Mouse (Mus musculus): ENCODE results near the gene Atg7. TPM values are rescaled to one million over a fixed set of nuclear protein-coding genes. Genes with fewer than 3 reads are reported as not detected.
A peak's percentile ranks its signal among the peaks of the same experiment; 100 is the strongest.

Atg7 gene
- total and polyA plus RNA-seq, 2 experiments from 2014 or later: 16.6 to 17.5 TPM

DNA sequence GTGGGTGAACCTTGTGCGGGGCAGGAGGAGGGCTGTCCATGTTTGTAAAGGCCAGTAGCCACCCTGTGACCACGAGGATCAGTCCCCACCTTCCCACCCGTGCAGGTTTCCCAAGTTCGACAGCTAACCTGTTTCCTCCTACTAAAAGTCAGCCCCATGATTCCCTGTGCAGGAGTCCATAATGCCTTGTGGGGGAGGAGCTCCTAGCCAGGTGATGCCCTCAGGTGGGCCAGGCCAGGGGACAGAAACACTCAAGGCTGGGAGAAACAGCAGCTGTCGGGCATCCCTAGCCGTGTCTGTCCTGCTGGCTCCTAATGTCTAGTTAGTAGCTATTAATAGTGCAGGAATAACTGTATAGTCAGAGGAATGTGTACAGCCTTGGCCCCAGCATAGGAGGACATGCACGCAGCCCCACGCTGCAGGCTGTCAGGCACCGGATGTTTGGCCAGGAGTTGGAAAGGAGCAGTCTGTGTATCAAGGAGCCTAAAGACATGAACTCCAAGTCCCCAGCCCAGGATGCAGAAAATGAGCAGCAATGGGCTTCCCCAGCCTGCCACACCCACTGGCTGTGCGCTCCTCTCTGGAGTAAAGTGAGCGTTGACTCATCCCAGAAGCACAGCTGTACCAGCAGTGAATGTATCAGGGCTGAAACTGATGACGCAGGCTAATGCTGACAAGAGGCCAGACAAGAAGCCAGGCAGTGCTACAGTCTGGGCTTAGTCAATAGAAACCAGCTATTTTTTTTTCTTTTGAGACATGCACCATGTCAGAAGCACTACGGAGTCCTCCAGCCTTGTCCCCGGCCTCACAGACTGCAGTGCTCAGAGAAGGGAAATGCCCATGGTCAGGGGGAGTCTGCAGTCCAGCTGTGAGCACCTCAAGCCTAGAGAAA is 218.0 kb downstream of the Atg7 start:
- H3K9ac ChIP-seq (replicated peaks; ENCODE audit: low read length): peak overlapping the region; percentile 9; the same call in 1 of the 2 replicates
- no peak for TF ChIP-seq CTCF (IDR thresholded peaks at IDR 0.05; ENCODE audit: low read depth)

DNA sequence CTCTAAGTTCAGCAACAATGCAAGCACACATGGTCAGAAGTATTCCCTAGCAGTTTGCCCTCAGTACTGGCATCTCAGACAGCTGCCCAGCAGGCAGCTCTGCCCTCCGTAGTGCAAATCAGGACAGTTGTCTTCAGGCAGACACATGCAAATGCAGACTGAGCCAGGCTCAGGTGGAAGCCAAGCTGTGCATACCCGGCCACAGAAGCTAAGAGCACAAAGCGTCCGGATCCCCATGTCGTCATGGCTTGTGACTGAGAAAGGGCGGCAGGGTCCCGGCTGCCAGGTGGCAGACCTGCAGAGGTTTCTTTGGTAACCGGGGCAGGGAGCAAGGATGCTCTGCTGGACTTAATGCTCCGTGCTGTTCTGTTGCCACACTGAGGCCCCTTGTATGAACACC is 218.7 kb downstream of the Atg7 start:
- H3K4me3 ChIP-seq (ENCODE audit: low read length): no peak overlapping the region
- DNase-seq (ENCODE audit: low spot score) (no peak), ATAC-seq (no peak)
- peak overlapping the region; percentile 56; the same call in 1 of the 2 replicates for H3K27ac ChIP-seq
- no peaks in the 10 kb centered on the region for H3K27me3 ChIP-seq (ENCODE audit: insufficient read depth, low read length)
- H3K9ac ChIP-seq (replicated peaks; ENCODE audit: low read length): peak overlapping the region; percentile 9; the same call in 1 of the 2 replicates
- no peaks in the 10 kb centered on the region for H3K9me3 ChIP-seq (ENCODE audit: low read length)
- H3K4me2 ChIP-seq (ENCODE audit: low read depth, low read length): no peak overlapping the region
- 34% methylated on average over 9 of the region's 9 CpGs for whole genome bisulfite sequencing
- H3K4me1 ChIP-seq (ENCODE audit: insufficient read depth, low read length): peaks cover 10% of the 10 kb centered on the region; the same call in 1 of the 2 replicates
- no peak for TF ChIP-seq CTCF (IDR thresholded peaks at IDR 0.05; ENCODE audit: low read depth)
- H3K36me3 ChIP-seq (ENCODE audit: insufficient read depth, low read length): peaks cover 19% of the 10 kb centered on the region; the same call in 1 of the 2 replicates

More for the DNA sequence above, 218.0 kb downstream of the Atg7 start:
- ATAC-seq: no peak
- no peak for DNase-seq (ENCODE audit: low spot score)
- Histone ChIP-seq H3K27me3 (ENCODE audit: insufficient read depth, low read length) (no peaks in the 10 kb centered on the region), H3K36me3 (ENCODE audit: insufficient read depth, low read length) (peaks cover 19% of the 10 kb centered on the region; the same call in 1 of the 2 replicates), H3K4me2 (ENCODE audit: low read depth, low read length) (no peak overlapping the region), H3K9me3 (ENCODE audit: low read length) (no peaks in the 10 kb centered on the region), H3K4me1 (ENCODE audit: insufficient read depth, low read length) (peaks cover 6% of the 10 kb centered on the region; the same call in 1 of the 2 replicates), H3K27ac (peak overlapping the region; percentile 56; the same call in 1 of the 2 replicates), H3K4me3 (ENCODE audit: low read length) (no peak overlapping the region)
- WGBS: 72% methylated on average over 14 of the region's 14 CpGs

DNA sequence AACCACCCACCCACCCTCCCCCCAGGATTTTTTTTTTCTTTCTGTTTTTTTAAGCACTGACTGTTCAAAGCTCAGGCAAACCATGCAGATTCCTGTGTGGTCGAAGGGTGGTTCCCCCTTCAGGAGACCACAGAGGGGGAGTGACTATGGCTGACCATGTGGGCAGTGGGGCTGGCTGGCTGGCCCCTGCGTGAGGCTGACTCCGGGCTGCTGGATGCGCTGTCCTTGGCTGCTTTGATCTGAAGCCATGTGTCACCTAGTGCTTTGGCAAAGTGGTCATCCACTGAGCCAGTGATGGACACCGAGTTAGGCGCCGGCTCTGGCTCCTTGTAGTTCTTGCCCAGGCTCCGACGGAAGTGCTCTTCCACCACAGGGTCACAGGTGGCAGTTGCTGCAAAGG is 219.1 kb downstream of the Atg7 start:
- no peak for TF ChIP-seq CTCF (IDR thresholded peaks at IDR 0.05; ENCODE audit: low read depth)
- Histone ChIP-seq H3K4me1 (ENCODE audit: insufficient read depth, low read length) (peaks cover 13% of the 10 kb centered on the region; the same call in 1 of the 2 replicates), H3K4me3 (ENCODE audit: low read length) (no peak overlapping the region), H3K9me3 (ENCODE audit: low read length) (no peaks in the 10 kb centered on the region), H3K9ac (replicated peaks; ENCODE audit: low read length) (no peak overlapping the region), H3K36me3 (ENCODE audit: insufficient read depth, low read length) (peaks cover 19% of the 10 kb centered on the region; the same call in 1 of the 2 replicates), H3K27me3 (ENCODE audit: insufficient read depth, low read length) (no peaks in the 10 kb centered on the region), H3K27ac (no peak overlapping the region; the same call in 1 of the 2 replicates), H3K4me2 (ENCODE audit: low read depth, low read length) (no peak overlapping the region)
- WGBS: 49% methylated on average over 9 of the region's 9 CpGs
- no peak for DNase-seq (ENCODE audit: low spot score)
- no peak for ATAC-seq

DNA sequence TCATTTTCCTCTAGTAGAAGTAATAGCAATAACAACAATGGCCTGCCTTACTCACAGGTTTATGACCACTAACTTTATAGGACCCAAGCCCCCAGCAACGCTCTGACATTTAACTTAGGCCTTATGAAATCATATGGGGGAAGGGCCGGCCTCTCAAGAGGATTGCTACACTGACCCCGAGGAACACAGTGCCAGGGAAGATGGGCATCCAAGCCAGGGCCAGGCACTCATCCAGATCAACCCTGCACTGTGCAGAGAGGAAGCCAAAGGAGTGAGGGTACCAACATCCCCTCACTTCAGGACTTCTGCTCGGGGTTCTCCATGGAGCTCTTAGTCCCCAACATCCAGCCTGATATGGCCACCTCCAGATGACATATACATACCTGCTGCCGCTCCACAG is 220.6 kb downstream of the Atg7 start:
- Histone ChIP-seq H3K4me2 (ENCODE audit: low read depth, low read length) (no peak overlapping the region), H3K4me3 (ENCODE audit: low read length) (no peak overlapping the region), H3K27me3 (ENCODE audit: insufficient read depth, low read length) (no peaks in the 10 kb centered on the region), H3K27ac (no peak overlapping the region), H3K4me1 (ENCODE audit: insufficient read depth, low read length) (peaks cover 13% of the 10 kb centered on the region; the same call in 1 of the 2 replicates), H3K9ac (replicated peaks; ENCODE audit: low read length) (no peak overlapping the region), H3K9me3 (ENCODE audit: low read length) (no peaks in the 10 kb centered on the region), H3K36me3 (ENCODE audit: insufficient read depth, low read length) (peaks cover 19% of the 10 kb centered on the region; the same call in 1 of the 2 replicates)
- WGBS: 73% methylated on average over 5 of the region's 5 CpGs
- TF ChIP-seq CTCF (IDR thresholded peaks at IDR 0.05; ENCODE audit: low read depth): no peak
- ATAC-seq (no peak), DNase-seq (ENCODE audit: low spot score) (no peak)

- WGBS: 64% methylated on average over 8 of the region's 8 CpGs
- H3K4me2 ChIP-seq (ENCODE audit: low read depth, low read length): no peak overlapping the region
- peaks cover 19% of the 10 kb centered on the region; the same call in 1 of the 2 replicates for H3K36me3 ChIP-seq (ENCODE audit: insufficient read depth, low read length)
- H3K9ac ChIP-seq (replicated peaks; ENCODE audit: low read length): no peak overlapping the region
- no peaks in the 10 kb centered on the region for H3K9me3 ChIP-seq (ENCODE audit: low read length)
- DNase-seq (ENCODE audit: low spot score) (no peak), ATAC-seq (no peak)
- no peak overlapping the region for H3K4me3 ChIP-seq (ENCODE audit: low read length)
- H3K4me1 ChIP-seq (ENCODE audit: insufficient read depth, low read length): peaks cover 15% of the 10 kb centered on the region
- no peak overlapping the region for H3K27ac ChIP-seq
- no peak for TF ChIP-seq CTCF (IDR thresholded peaks at IDR 0.05; ENCODE audit: low read depth)
- H3K27me3 ChIP-seq (ENCODE audit: insufficient read depth, low read length): no peaks in the 10 kb centered on the region
These were observed 221.5 kb downstream of the Atg7 start for GRCm38 (mm10) chr6:114864421-114864820.

DNA sequence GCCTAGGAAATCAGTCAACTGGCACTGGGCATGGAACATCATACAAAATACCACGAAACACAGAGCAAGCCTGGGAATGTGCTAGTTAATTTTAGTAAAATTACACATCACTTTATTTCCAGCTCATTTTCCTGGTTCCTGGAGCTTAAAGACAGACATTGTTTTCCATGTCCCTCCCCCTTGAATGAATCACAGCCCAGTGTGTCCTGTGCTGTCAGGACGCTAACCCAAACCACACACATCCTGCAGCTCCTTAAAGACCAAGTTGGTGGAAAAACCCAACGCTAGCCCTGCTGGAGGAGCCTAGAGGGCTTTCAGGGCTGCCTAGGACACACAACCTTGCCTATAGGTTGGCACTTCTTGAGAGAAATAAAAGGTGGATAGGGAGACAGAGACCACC is 223.2 kb downstream of the Atg7 start:
- Histone ChIP-seq H3K9me3 (ENCODE audit: low read length) (no peaks in the 10 kb centered on the region), H3K27me3 (ENCODE audit: insufficient read depth, low read length) (no peaks in the 10 kb centered on the region), H3K27ac (no peak overlapping the region), H3K4me2 (ENCODE audit: low read depth, low read length) (no peak overlapping the region), H3K4me3 (ENCODE audit: low read length) (no peak overlapping the region), H3K36me3 (ENCODE audit: insufficient read depth, low read length) (peaks cover 13% of the 10 kb centered on the region; the same call in 1 of the 2 replicates), H3K9ac (replicated peaks; ENCODE audit: low read length) (no peak overlapping the region), H3K4me1 (ENCODE audit: insufficient read depth, low read length) (peaks cover 25% of the 10 kb centered on the region)
- 73% methylated on average over 3 of the region's 3 CpGs for WGBS
- DNase-seq (ENCODE audit: low spot score) (no peak), ATAC-seq (no peak)
- TF ChIP-seq CTCF (IDR thresholded peaks at IDR 0.05; ENCODE audit: low read depth): no peak

Data from hindbrain, postnatal 0 days (tissue).